Mouse (Mus musculus) liver, postnatal 0 days (tissue): ENCODE measurements around the gene Plekhh1.

Experiments used
- CTCF ChIP-seq: sonication (generic); IDR thresholded peaks from 2 replicates; pipeline ENCODE4 v1.5.1; 2016; ENCODE audit warnings: antibody characterized with exemption, low read depth
- EP300 ChIP-seq: IDR thresholded peaks from 2 replicates; pipeline ENCODE4 v1.6.1; 2016; ENCODE audit warnings: antibody characterized with exemption, low read depth, mild to moderate bottlenecking

DNA sequence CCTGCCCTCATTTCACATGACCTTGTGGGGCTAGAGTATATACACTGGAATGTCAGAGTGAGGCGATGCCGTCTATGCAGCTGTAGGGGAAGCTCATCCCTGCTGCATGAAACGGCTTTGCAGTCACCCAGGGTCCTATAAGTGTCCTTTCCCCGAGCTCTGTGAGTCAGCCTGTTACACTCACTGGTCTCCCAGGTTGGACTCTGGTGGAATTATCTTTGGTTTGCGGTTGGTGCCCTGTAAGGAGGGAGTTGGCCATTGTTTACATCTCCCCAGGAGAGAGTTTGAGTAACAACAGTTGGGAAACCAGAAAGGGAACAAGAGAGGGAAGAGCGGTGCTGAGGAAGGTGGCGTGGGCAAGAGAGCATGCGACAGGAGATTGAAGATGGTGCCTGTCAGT is 10.7 kb downstream of the Plekhh1 start:
- no peak for TF ChIP-seq CTCF
- TF ChIP-seq EP300 = no peak
